Mouse (Mus musculus): ENCODE results near the gene Nkpd1.

DNA sequence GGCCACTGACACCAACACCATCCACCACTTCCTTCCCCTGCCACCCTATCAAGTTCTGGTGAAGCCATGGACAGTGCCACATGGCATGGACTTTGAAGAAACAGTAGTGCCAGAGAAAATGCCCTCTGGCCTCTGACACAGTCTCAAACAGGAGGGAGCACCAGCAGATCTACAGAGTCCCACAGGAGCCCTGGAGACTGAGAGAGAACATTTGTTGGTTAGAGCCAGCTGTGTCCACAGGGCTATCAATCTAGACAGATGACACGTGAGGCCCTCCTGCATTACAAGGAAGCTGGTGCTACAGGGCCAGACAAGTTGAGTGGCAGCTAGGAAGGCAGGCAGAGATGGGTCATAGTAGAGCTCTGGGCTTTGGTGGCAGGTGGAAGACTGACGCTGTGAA lies 34.8 kb downstream of the Nkpd1 start:
- TF ChIP-seq CTCF (IDR thresholded peaks at IDR 0.05; ENCODE audit: low read depth) = no peak
- no peak for TF ChIP-seq EP300 (IDR thresholded peaks at IDR 0.05; ENCODE audit: low read depth)

All from liver, embryonic 14.5 days (tissue).